Mouse (Mus musculus): Measurements from ENCODE around the gene Habp4.

Gene Habp4

GRCm38 (mm10) chr13:64161548-64161915, at the start of gene Habp4:
Gene Habp4, plus strand, starts transcription at chr13:64161824.
- DNase-seq (ENCODE audit: low spot score in 2 of 2), result peak; percentile 98 to 99

- no peak for DNase-seq (ENCODE audit: low spot score in 2 of 2)
Observed at GRCm38 (mm10) chr13:64117442-64117841, 44.2 kb upstream of the Habp4 start.

- DNase-seq (ENCODE audit: low spot score in 2 of 2), result no peak
Observed at GRCm38 (mm10) chr13:64120760-64121159, 40.9 kb upstream of the Habp4 start.

- DNase-seq (ENCODE audit: low spot score in 2 of 2), result no peak
Observed at GRCm38 (mm10) chr13:64123491-64124188, 38.0 kb upstream of the Habp4 start.

- DNase-seq (ENCODE audit: low spot score in 2 of 2), result no peak
Observed at GRCm38 (mm10) chr13:64124886-64125285, 36.7 kb upstream of the Habp4 start.

- DNase-seq (ENCODE audit: low spot score in 2 of 2), result no peak
Observed at GRCm38 (mm10) chr13:64126316-64126715, 35.3 kb upstream of the Habp4 start.

GRCm38 (mm10) chr13:64128858-64129615, 32.6 kb upstream of the Habp4 start, which contains the start of gene Slc35d2:
Gene Slc35d2, minus strand, starts transcription at chr13:64129368.
- DNase-seq (ENCODE audit: low spot score in 2 of 2), result peak; percentile 42 to 50

GRCm38 (mm10) chr13:64129616-64130375, 31.8 kb upstream of the Habp4 start:
- peak; percentile 33 to 46 for DNase-seq (ENCODE audit: low spot score in 2 of 2)

- DNase-seq (ENCODE audit: low spot score in 2 of 2), result peak in 1 of 2 experiments; percentile 43
Observed at GRCm38 (mm10) chr13:64150121-64150520, 11.5 kb upstream of the Habp4 start.

- DNase-seq (ENCODE audit: low spot score in 2 of 2), result peak; percentile 88 to 89
Observed at GRCm38 (mm10) chr13:64152241-64152669, 9.4 kb upstream of the Habp4 start.

GRCm38 (mm10) chr13:64152671-64153082, 8.9 kb upstream of the Habp4 start:
- no peak for DNase-seq (ENCODE audit: low spot score in 2 of 2)

GRCm38 (mm10) chr13:64153083-64153682, 8.4 kb upstream of the Habp4 start, which contains the start of gene Zfp367:
Gene Zfp367, minus strand, starts transcription at chr13:64153202.
- peak; percentile 99 for DNase-seq (ENCODE audit: low spot score in 2 of 2)

- peak; percentile 26 to 61 for DNase-seq (ENCODE audit: low spot score in 2 of 2)
Observed at GRCm38 (mm10) chr13:64153751-64154267, 7.8 kb upstream of the Habp4 start.

- DNase-seq (ENCODE audit: low spot score in 2 of 2), result no peak
Observed at GRCm38 (mm10) chr13:64154651-64155050, 7.0 kb upstream of the Habp4 start.

- DNase-seq (ENCODE audit: low spot score in 2 of 2), result no peak
Observed at GRCm38 (mm10) chr13:64155171-64155571, 6.5 kb upstream of the Habp4 start.

- no peak for DNase-seq (ENCODE audit: low spot score in 2 of 2)
Observed at GRCm38 (mm10) chr13:64156966-64157365, 4.7 kb upstream of the Habp4 start.

- no peak for DNase-seq (ENCODE audit: low spot score in 2 of 2)
Observed at GRCm38 (mm10) chr13:64161916-64162611, 440 bp downstream of the Habp4 start.

GRCm38 (mm10) chr13:64162626-64163025, 1.0 kb downstream of the Habp4 start:
- no peak for DNase-seq (ENCODE audit: low spot score in 2 of 2)

- no peak for DNase-seq (ENCODE audit: low spot score in 2 of 2)
Observed at GRCm38 (mm10) chr13:64163147-64163715, 1.6 kb downstream of the Habp4 start.

GRCm38 (mm10) chr13:64169746-64170145, 8.1 kb downstream of the Habp4 start:
- no peak for DNase-seq (ENCODE audit: low spot score in 2 of 2)

Data from natural killer cell, adult 2 months (primary cell).